Mouse (Mus musculus) neural tube, embryonic 13.5 days (tissue): ENCODE data around the gene Tril. TPM values are rescaled to one million over a fixed set of nuclear protein-coding genes. Genes with fewer than 3 reads are reported as not detected.

ENCODE experiments used
- ATAC-seq: fragments of 200-750 bp; cut with Nextera tagmentation; 2 replicates; pipeline ENCODE4 v1.8.0; 2017; ENCODE audit warnings: low read depth, mild to moderate bottlenecking, moderate TSS enrichment, moderate library complexity
- H3K27ac ChIP-seq: fragments of 300-500 bp; sonication (generic); replicated peaks from 2 replicates; pipeline ENCODE4 v1.5.1; 2015; ENCODE audit warnings: moderate library complexity, mild to moderate bottlenecking, inconsistent platforms
- H3K27me3 ChIP-seq: fragments of 300-500 bp; sonication (generic); 2 replicates; pipeline ENCODE4 v1.6.1; 2015; ENCODE audit warnings: mild to moderate bottlenecking, inconsistent platforms
- H3K36me3 ChIP-seq: fragments of 300-500 bp; sonication (generic); 2 replicates; pipeline ENCODE4 v1.6.1; 2015; ENCODE audit warnings: mild to moderate bottlenecking, inconsistent platforms
- H3K4me1 ChIP-seq: fragments of 300-500 bp; sonication (generic); replicated peaks from 2 replicates; pipeline ENCODE4 v1.6.1; 2015; ENCODE audit warnings: inconsistent platforms
- H3K4me2 ChIP-seq: fragments of 300-500 bp; sonication (generic); 2 replicates; pipeline ENCODE4 v1.6.1; 2015; ENCODE audit warnings: inconsistent platforms, mild to moderate bottlenecking, moderate library complexity
- H3K4me3 ChIP-seq: fragments of 300-500 bp; sonication (generic); 2 replicates; pipeline ENCODE4 v1.5.1; 2015; ENCODE audit warnings: mild to moderate bottlenecking, inconsistent platforms
- H3K9ac ChIP-seq: fragments of 300-500 bp; sonication (generic); 2 replicates; pipeline ENCODE4 v1.6.1; 2015; ENCODE audit warnings: moderate library complexity, mild to moderate bottlenecking, inconsistent platforms
- H3K9me3 ChIP-seq: fragments of 300-500 bp; sonication (generic); 2 replicates; pipeline ENCODE4 v1.6.1; 2016; ENCODE audit warnings: inconsistent platforms
- WGBS: fragments of 180-500 bp; shearing (Covaris S2); methylation state at CpG from one replicate; pipeline ENCODE4 v1.1.7; 2015; 5-methylcytosine and 5-hydroxymethylcytosine counted together
- polyA plus RNA-seq: library from polyadenylated mRNA; unstranded; fragments of >200 nt; fragmentation: Nextera tagmentation; extraction: Ambion mirVana; gene quantifications from 2 replicates; pipeline ENCODE4 v1.2.1, GENCODE M21; 2015

Gene Tril
- polyA plus RNA-seq, 1 experiment from 2014 or later: 13.6 TPM

- H3K4me1 ChIP-seq: no peaks in the 10 kb centered on the region
- WGBS: 50% methylated on average over 7 of the region's 7 CpGs
Measured at GRCm38 (mm10) chr6:53779526-53779925, 41.1 kb downstream of the Tril start.

DNA sequence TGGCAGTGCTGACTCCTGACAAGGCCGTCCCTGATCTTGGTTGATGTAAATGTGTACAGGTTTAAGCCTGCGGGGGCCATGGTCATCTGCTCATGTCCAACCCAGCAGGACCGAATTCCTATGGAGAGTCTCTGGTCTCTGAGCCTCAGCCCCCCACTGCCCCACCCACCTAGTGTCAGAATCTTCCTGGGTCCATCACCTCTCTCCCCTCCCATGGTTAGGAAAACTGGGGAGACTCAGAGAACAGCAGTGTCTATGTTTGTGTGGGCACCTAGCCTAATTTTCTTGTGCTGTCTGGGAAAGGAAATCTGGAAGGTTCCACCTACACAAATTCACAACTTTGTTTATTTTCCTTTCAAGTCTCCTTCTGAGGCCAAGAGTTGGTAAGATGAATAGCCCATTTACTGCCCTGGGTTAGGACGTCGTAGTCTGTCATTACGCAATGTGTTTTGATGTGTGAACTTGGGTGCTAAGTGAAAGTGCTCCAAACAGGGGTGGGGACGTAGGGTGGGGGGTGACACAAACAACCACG, 42.1 kb downstream of the Tril start:
- Histone ChIP-seq H3K36me3 (no peaks in the 10 kb centered on the region), H3K9me3 (no peaks in the 10 kb centered on the region), H3K4me1 (no peaks in the 10 kb centered on the region), H3K4me3 (no peak overlapping the region), H3K4me2 (no peak overlapping the region), H3K9ac (no peak overlapping the region), H3K27ac (no peak overlapping the region), H3K27me3 (peaks cover 1% of the 10 kb centered on the region; the same call in 1 of the 2 replicates)
- WGBS: 71% methylated on average over 8 of the region's 8 CpGs
- ATAC-seq: no peak

More at GRCm38 (mm10) chr6:53779526-53779925, 41.1 kb downstream of the Tril start:
- no peaks in the 10 kb centered on the region for H3K9me3 ChIP-seq
- no peak overlapping the region for H3K9ac ChIP-seq
- peaks cover 10% of the 10 kb centered on the region; the same call in 1 of the 2 replicates for H3K27me3 ChIP-seq
- no peaks in the 10 kb centered on the region for H3K36me3 ChIP-seq
- no peak overlapping the region for H3K4me3 ChIP-seq
- H3K4me2 ChIP-seq: no peak overlapping the region
- ATAC-seq: no peak
- H3K27ac ChIP-seq: no peak overlapping the region

DNA sequence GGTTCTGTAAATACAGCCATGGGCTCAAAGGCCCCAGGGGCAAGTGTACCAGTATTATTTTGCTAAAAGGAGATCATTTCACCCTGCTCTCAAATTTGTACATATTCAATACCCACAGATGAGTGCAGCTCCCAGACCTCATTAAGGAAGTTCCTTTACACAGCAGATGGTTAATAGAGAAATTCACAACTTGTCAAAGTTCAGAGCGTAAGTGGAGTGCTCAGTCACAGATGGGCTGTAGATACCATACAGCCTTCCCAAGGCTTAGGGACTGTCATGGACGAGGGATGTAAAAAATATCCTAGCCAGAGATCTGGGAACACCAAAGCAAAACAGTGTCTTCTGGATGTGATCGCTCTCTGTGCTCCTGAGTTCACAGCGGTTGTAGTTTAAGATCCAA, 52.4 kb downstream of the Tril start:
- Histone ChIP-seq H3K27ac (no peak overlapping the region), H3K9ac (no peak overlapping the region), H3K9me3 (no peaks in the 10 kb centered on the region), H3K4me2 (no peak overlapping the region), H3K27me3 (no peaks in the 10 kb centered on the region), H3K4me3 (no peak overlapping the region), H3K36me3 (no peaks in the 10 kb centered on the region), H3K4me1 (no peaks in the 10 kb centered on the region)
- no peak for ATAC-seq
- WGBS: 91% methylated on average over 4 of the region's 4 CpGs

DNA sequence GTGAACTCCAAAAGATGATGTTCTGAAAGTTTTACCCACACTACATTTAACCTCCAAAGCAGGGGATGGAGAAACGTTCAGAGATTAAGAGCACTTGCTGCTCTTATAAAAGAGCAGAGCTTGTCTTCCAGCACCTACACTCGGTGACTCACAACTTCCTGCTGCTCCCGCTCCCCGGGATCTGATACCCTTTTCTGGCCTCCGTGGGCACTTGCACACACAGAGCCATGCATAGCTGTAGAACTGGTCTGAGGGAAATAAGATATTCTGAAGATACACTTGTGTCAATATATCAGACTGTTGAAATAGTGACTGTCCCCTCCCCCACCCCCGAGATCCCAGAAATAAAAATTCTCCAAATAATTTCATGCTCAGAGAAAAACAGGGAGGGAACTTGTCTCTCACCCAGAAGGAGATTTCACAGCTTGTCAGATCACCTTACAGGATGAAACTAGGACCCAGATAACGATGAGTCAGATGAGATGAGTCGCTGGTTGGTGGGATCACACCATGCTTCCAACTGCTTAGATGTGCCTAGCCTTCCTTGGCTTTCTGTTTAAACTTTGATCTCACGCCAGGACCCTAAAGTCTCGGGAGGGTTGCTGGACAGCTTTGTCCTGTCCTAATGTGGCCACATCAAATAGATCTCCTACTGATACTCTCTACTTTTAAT, 54.3 kb downstream of the Tril start:
- Histone ChIP-seq H3K4me3 (no peak overlapping the region), H3K4me2 (no peak overlapping the region), H3K4me1 (peaks cover under 1% of the 10 kb centered on the region), H3K36me3 (no peaks in the 10 kb centered on the region), H3K27ac (no peak overlapping the region), H3K9me3 (no peaks in the 10 kb centered on the region), H3K9ac (no peak overlapping the region), H3K27me3 (no peaks in the 10 kb centered on the region)
- ATAC-seq: no peak
- 70% methylated on average over 10 of the region's 10 CpGs for WGBS

DNA sequence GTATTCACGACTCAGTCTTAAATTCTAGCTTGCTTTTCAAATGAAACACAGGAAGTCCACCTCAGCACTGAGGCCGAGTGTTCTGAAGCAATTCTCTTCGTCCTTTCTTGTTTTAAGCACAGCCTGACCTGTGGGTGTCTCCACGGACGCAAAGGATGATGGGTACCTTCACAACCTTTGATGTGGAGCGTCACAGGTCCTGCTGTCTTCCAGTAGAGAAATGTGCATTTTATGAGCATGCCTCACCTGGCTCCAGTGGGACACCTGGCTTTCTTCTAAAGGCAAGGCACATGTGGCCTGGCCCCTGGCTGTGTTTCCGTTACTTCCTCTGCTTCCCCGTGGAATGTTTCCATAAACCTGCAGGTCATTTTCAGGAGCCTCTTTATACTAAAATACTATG, 54.9 kb downstream of the Tril start:
- Histone ChIP-seq H3K9ac (no peak overlapping the region), H3K4me1 (peaks cover 7% of the 10 kb centered on the region), H3K9me3 (no peaks in the 10 kb centered on the region), H3K4me3 (no peak overlapping the region), H3K27me3 (no peaks in the 10 kb centered on the region), H3K27ac (no peak overlapping the region), H3K36me3 (no peaks in the 10 kb centered on the region), H3K4me2 (no peak overlapping the region)
- 68% methylated on average over 8 of the region's 8 CpGs for WGBS
- no peak for ATAC-seq

Other genes starting within 250 kb of the Tril start
- gene Cpvl, start 157.8 kb upstream of the Tril start, polyA plus RNA-seq: not detected in 2 replicates
- gene Chn2, start 218.7 kb upstream of the Tril start, polyA plus RNA-seq: 19.3 and 20.6 TPM in 2 replicates